Mouse (Mus musculus): ENCODE measurements at regions not wholly inside any gene's neighbourhood (a gene's known extent, or its start where the extent isn't known, plus 50 kb on each side); places are given as distances from the start of the nearest gene placed in this dataset.

GRCm38 (mm10) chr6:39270457-39270856, 63.9 kb upstream of the Kdm7a start:
- no peaks in the 10 kb centered on the region for H3K27me3 ChIP-seq (ENCODE audit: control insufficient read depth in 1 of 2, insufficient read depth in 2 of 2, low read length in 2 of 2)
- no peak overlapping the region for H3K9ac ChIP-seq (ENCODE audit: control insufficient read depth, low read depth, low read length, poor library complexity, severe bottlenecking)
- H3K79me2 ChIP-seq (ENCODE audit: control insufficient read depth, insufficient read depth, low read length, poor library complexity): no peaks in the 10 kb centered on the region
- peaks cover 0 to 3% of the 10 kb centered on the region in 2 experiments; a peak in 3 of 4 replicates for H3K4me1 ChIP-seq (ENCODE audit: control insufficient read depth in 1 of 2, insufficient read depth in 2 of 2, low read length in 2 of 2)
- H3K4me3 ChIP-seq (ENCODE audit: control insufficient read depth in 1 of 2, insufficient read depth in 1 of 2, low read depth in 2 of 2, low read length in 2 of 2): no peak overlapping the region
- TF ChIP-seq MAZ (IDR thresholded peaks at IDR 0.05; ENCODE audit: low read depth, low read length) (no peak), RAD21 (IDR thresholded peaks at IDR 0.05; ENCODE audit: low read depth, low read length) (peak; percentile 6), CTCF (IDR thresholded peaks at IDR 0.05 in 2 of 3, conservative IDR thresholded peaks at IDR 0.05 in 1 of 3; ENCODE audit: control insufficient read depth in 1 of 3, insufficient read depth in 1 of 3, low read depth in 2 of 3, low read length in 3 of 3, poor library complexity in 1 of 3, severe bottlenecking in 1 of 3) (peak in 1 of 3 experiments; percentile 12; a peak in 1 of 6 replicates)
- no peak overlapping the region for H3K27ac ChIP-seq (ENCODE audit: control insufficient read depth, low read depth, low read length)
- DNase-seq (ENCODE audit: low read depth, low spot score): no peak
- 0 out of 4 replicates have a peak, but pooled peaks cover 0 to 2% of the 10 kb centered on the region in 2 experiments for H3K36me3 ChIP-seq (ENCODE audit: control insufficient read depth in 1 of 2, insufficient read depth in 2 of 2, low read length in 2 of 2)
- no peaks in the 10 kb centered on the region for H3K9me3 ChIP-seq (replicated peaks; ENCODE audit: insufficient read depth, low read length)

- Histone ChIP-seq H3K27ac (ENCODE audit: control insufficient read depth, low read depth, low read length) (no peak overlapping the region), H3K9me3 (replicated peaks; ENCODE audit: insufficient read depth, low read length) (no peaks in the 10 kb centered on the region), H3K4me1 (ENCODE audit: control insufficient read depth in 1 of 2, insufficient read depth in 2 of 2, low read length in 2 of 2) (peaks cover 0 to under 1% of the 10 kb centered on the region in 2 experiments; a peak in 2 of 4 replicates), H3K36me3 (ENCODE audit: control insufficient read depth in 1 of 2, insufficient read depth in 2 of 2, low read length in 2 of 2) (no peaks in the 10 kb centered on the region), H3K79me2 (ENCODE audit: control insufficient read depth, insufficient read depth, low read length, poor library complexity) (no peaks in the 10 kb centered on the region), H3K27me3 (ENCODE audit: control insufficient read depth in 1 of 2, insufficient read depth in 2 of 2, low read length in 2 of 2) (no peaks in the 10 kb centered on the region), H3K4me3 (ENCODE audit: control insufficient read depth in 1 of 2, insufficient read depth in 1 of 2, low read depth in 2 of 2, low read length in 2 of 2) (no peak overlapping the region), H3K9ac (ENCODE audit: control insufficient read depth, low read depth, low read length, poor library complexity, severe bottlenecking) (no peak overlapping the region)
- TF ChIP-seq MYC (IDR thresholded peaks at IDR 0.05; ENCODE audit: low read depth, low read length) (no peak), ETS1 (IDR thresholded peaks at IDR 0.05; ENCODE audit: low read depth, low read length) (no peak), MAFK (IDR thresholded peaks at IDR 0.05; ENCODE audit: borderline replicate concordance, low read depth, low read length) (no peak), JUND (IDR thresholded peaks at IDR 0.05; ENCODE audit: low read depth, low read length) (no peak), TCF12 (IDR thresholded peaks at IDR 0.05; ENCODE audit: low read depth, low read length) (no peak), E2F4 (IDR thresholded peaks at IDR 0.05; ENCODE audit: borderline replicate concordance, low read depth, low read length) (no peak), CTCF (IDR thresholded peaks at IDR 0.05 in 2 of 3, conservative IDR thresholded peaks at IDR 0.05 in 1 of 3; ENCODE audit: control insufficient read depth in 1 of 3, insufficient read depth in 1 of 3, low read depth in 2 of 3, low read length in 3 of 3, poor library complexity in 1 of 3, severe bottlenecking in 1 of 3) (no peak), RCOR1 (IDR thresholded peaks at IDR 0.05; ENCODE audit: low read depth, low read length) (no peak), CHD1 (IDR thresholded peaks at IDR 0.05; ENCODE audit: low read depth, low read length) (no peak)
- no peak for DNase-seq (ENCODE audit: low read depth, low spot score)
These were observed 63.1 kb upstream of the Kdm7a start for GRCm38 (mm10) chr6:39269706-39270105.

GRCm38 (mm10) chr6:39268647-39269428, 62.2 kb upstream of the Kdm7a start:
- Histone ChIP-seq H3K4me3 (ENCODE audit: control insufficient read depth in 1 of 2, insufficient read depth in 1 of 2, low read depth in 2 of 2, low read length in 2 of 2) (no peak overlapping the region), H3K27me3 (ENCODE audit: control insufficient read depth in 1 of 2, insufficient read depth in 2 of 2, low read length in 2 of 2) (no peaks in the 10 kb centered on the region), H3K9ac (ENCODE audit: control insufficient read depth, low read depth, low read length, poor library complexity, severe bottlenecking) (no peak overlapping the region), H3K4me1 (ENCODE audit: control insufficient read depth in 1 of 2, insufficient read depth in 2 of 2, low read length in 2 of 2) (no peaks in the 10 kb centered on the region), H3K27ac (ENCODE audit: control insufficient read depth, low read depth, low read length) (no peak overlapping the region), H3K9me3 (replicated peaks; ENCODE audit: insufficient read depth, low read length) (no peaks in the 10 kb centered on the region), H3K79me2 (ENCODE audit: control insufficient read depth, insufficient read depth, low read length, poor library complexity) (no peaks in the 10 kb centered on the region), H3K36me3 (ENCODE audit: control insufficient read depth in 1 of 2, insufficient read depth in 2 of 2, low read length in 2 of 2) (no peaks in the 10 kb centered on the region)
- DNase-seq (ENCODE audit: low read depth, low spot score): no peak
- TF ChIP-seq MYB (IDR thresholded peaks at IDR 0.05; ENCODE audit: low read depth, low read length) (no peak), KAT2A (conservative IDR thresholded peaks at IDR 0.05; ENCODE audit: low read depth, low read length) (no peak), ETS1 (IDR thresholded peaks at IDR 0.05; ENCODE audit: low read depth, low read length) (no peak), USF2 (IDR thresholded peaks at IDR 0.05; ENCODE audit: borderline replicate concordance in 1 of 2, insufficient read depth in 1 of 2, low read depth in 1 of 2, low read length in 2 of 2) (no peak), MAX (IDR thresholded peaks at IDR 0.05; ENCODE audit: low read length) (no peak), POLR2AphosphoS5 (IDR thresholded peaks at IDR 0.05; ENCODE audit: borderline replicate concordance, low read depth, low read length) (no peak), NELFE (IDR thresholded peaks at IDR 0.05; ENCODE audit: low read depth, low read length) (no peak), SIN3A (IDR thresholded peaks at IDR 0.05; ENCODE audit: low read length) (no peak), HCFC1 (IDR thresholded peaks at IDR 0.05; ENCODE audit: low read depth, low read length) (no peak), BHLHE40 (IDR thresholded peaks at IDR 0.05; ENCODE audit: borderline replicate concordance, low read depth, low read length) (no peak), TCF12 (IDR thresholded peaks at IDR 0.05; ENCODE audit: low read depth, low read length) (no peak), POLR2A (IDR thresholded peaks at IDR 0.05; ENCODE audit: control insufficient read depth in 1 of 2, insufficient read depth in 1 of 2, low read depth in 1 of 2, low read length in 2 of 2, poor library complexity in 1 of 2) (no peak), MEF2A (IDR thresholded peaks at IDR 0.05; ENCODE audit: extremely low read depth, insufficient replicate concordance, low read depth, low read length, poor library complexity, severe bottlenecking) (no peak), UBTF (IDR thresholded peaks at IDR 0.05; ENCODE audit: borderline replicate concordance, insufficient read depth, low read depth, low read length) (no peak)

Measured in MEL (cell line).